Mouse (Mus musculus): Measurements from ENCODE around the gene Arhgap9. TPM values are rescaled to one million over a fixed set of nuclear protein-coding genes. Genes with fewer than 3 reads are reported as not detected.

The Arhgap9 gene
- polyA plus RNA-seq, 1 experiment = 105 TPM

DNA sequence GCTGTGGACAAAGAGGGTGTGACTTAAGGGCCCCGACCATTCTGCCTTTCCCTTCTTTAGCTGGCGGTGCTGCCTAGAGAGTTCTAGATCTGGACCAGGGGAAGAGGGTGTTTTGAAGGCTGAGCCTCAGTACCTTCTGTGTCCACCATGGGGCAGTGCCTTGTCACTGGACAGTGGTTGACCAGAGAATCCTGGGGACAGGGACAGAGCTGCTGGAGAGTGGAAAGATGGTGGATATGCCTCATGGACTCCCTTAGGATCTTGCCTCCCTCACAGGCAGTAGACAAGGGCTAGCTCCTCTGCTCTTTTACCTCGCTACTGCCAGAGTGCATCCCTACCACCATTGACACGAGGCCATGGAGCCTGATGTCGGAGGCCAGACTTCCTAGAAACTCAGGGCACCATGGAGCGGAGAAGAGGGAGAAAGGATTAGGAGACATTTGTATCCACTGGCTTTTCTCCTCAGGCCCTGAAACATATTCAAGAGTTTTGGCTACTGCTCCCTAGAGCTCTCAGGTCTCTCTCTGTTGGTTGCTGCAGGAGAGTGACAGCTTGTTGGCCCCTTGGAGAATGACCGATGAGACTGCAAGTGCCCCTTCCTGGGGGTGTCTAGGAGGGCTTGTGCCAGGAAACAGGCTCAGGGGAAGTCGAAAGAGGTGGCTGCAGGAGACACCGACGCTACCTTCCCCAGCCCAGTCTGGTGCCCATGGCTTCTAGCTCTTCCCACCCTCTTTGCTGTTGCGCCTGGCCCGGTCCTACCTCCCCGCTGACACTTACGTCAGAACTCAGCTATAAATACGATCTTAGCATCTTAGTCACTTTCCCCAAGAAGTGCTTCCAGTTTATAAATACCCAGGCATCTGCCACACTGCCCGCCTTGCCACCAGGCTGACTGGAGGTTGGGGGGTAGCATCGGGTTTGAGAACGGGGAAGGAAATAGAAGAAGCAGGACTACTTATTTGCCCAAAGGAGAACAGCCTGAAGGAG lies 32.4 kb downstream of the Arhgap9 start, which contains the start of gene Inhbe:
Inhbe (minus strand) TSS at position 503 of the 987 bp plus-strand sequence.
- WGBS = 37% methylated on average over 18 of the region's 18 CpGs
- Histone ChIP-seq H3K27ac (ENCODE audit: control insufficient read depth, insufficient read depth, low read length) (no peak within 1 kb of the TSS), H3K27me3 (ENCODE audit: control insufficient read depth, insufficient read depth, low read length) (peaks cover 2% of the 10 kb centered on the region; the same call in 1 of the 2 replicates), H3K36me3 (ENCODE audit: control insufficient read depth, insufficient read depth, low read length) (no peaks in the 10 kb centered on the region), H3K4me3 (ENCODE audit: control insufficient read depth, insufficient read depth, low read length) (no peak within 1 kb of the TSS), H3K4me1 (replicated peaks; ENCODE audit: control insufficient read depth, insufficient read depth, low read length) (peaks cover 10% of the 10 kb centered on the region)
- TF ChIP-seq CTCF (IDR thresholded peaks at IDR 0.05; ENCODE audit: borderline replicate concordance, control insufficient read depth, extremely low read depth, insufficient read depth, low read length, poor library complexity) = no peak
- no peak for TF ChIP-seq POLR2A (IDR thresholded peaks at IDR 0.05; ENCODE audit: control insufficient read depth, extremely low read depth, insufficient read depth, low read length, poor library complexity)
- DNase-seq = no peak

DNA sequence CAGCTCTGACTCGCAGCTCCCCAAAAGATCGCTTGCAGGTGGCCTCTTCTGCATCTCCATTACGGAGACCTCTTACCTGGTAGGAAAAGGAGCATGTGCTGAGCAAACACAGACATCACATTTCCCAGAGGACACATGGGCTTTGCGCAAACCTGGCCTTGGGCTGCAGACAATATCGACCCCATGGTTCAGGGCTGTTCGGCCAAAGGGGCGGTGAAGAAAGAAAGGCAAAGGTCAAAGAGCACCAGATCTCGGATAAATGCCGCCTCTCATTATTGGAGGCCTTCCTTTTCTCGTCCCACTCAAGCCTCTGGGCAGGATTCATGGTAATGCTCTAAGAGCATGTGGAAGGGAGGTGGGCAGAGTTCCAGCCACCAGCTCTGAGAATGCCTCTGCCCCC lies 33.6 kb downstream of the Arhgap9 start:
- WGBS = 95% methylated on average over 10 of the region's 10 CpGs
- Histone ChIP-seq H3K27ac (ENCODE audit: control insufficient read depth, insufficient read depth, low read length) (no peak overlapping the region), H3K4me1 (replicated peaks; ENCODE audit: control insufficient read depth, insufficient read depth, low read length) (peaks cover 9% of the 10 kb centered on the region), H3K27me3 (ENCODE audit: control insufficient read depth, insufficient read depth, low read length) (peaks cover 2% of the 10 kb centered on the region; the same call in 1 of the 2 replicates), H3K36me3 (ENCODE audit: control insufficient read depth, insufficient read depth, low read length) (no peaks in the 10 kb centered on the region), H3K4me3 (ENCODE audit: control insufficient read depth, insufficient read depth, low read length) (no peak overlapping the region)
- no peak for DNase-seq
- TF ChIP-seq CTCF (IDR thresholded peaks at IDR 0.05; ENCODE audit: borderline replicate concordance, control insufficient read depth, extremely low read depth, insufficient read depth, low read length, poor library complexity) (no peak), POLR2A (IDR thresholded peaks at IDR 0.05; ENCODE audit: control insufficient read depth, extremely low read depth, insufficient read depth, low read length, poor library complexity) (no peak)

DNA sequence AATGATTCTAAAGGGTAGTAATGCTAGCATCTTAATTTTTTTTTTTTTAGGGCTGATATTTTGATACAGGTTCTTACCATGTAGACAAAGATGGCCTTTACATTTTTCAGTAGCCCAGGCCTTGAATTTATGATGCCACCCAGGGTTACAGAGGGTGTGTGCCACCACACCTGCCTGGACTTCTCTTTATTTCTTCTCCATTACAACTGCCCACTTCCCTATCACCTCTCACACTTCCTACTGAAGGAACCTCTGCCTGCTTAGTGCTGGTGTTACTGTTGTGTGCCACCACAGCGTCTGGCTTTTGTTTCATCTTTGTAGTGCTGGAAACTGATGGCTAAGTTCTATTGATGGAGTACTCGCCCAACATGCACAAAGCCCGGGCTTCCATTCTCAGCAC lies 39.0 kb downstream of the Arhgap9 start:
- no peaks in the 10 kb centered on the region for H3K36me3 ChIP-seq (ENCODE audit: control insufficient read depth, insufficient read depth, low read length)
- H3K4me1 ChIP-seq (replicated peaks; ENCODE audit: control insufficient read depth, insufficient read depth, low read length) = no peaks in the 10 kb centered on the region
- DNase-seq = no peak
- H3K4me3 ChIP-seq (ENCODE audit: control insufficient read depth, insufficient read depth, low read length) = no peak overlapping the region
- TF ChIP-seq CTCF (IDR thresholded peaks at IDR 0.05; ENCODE audit: borderline replicate concordance, control insufficient read depth, extremely low read depth, insufficient read depth, low read length, poor library complexity) (no peak), POLR2A (IDR thresholded peaks at IDR 0.05; ENCODE audit: control insufficient read depth, extremely low read depth, insufficient read depth, low read length, poor library complexity) (no peak)
- 65% methylated on average over 3 of the region's 3 CpGs for WGBS
- H3K27ac ChIP-seq (ENCODE audit: control insufficient read depth, insufficient read depth, low read length) = no peak overlapping the region
- H3K27me3 ChIP-seq (ENCODE audit: control insufficient read depth, insufficient read depth, low read length) = no peaks in the 10 kb centered on the region

DNA sequence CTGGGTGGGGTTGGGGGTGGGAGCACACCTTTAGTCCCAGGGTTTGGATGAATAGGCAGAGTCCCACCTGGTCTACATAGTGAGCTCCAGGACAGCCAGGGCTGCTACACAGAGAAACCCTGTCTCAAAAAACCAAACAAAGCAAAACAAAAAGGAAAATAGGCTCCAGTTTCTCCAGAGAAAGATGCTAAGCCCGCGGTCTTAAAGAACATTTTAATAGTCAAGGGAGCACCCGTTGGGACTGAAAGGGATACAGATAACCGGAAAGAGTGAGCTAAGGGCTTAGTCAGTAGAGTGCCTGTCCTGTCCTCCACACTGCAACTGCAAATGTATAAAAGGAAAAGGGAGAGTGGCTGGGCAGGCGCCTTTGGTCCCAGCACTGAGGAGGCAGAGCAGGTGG lies 45.4 kb downstream of the Arhgap9 start:
- no peaks in the 10 kb centered on the region for H3K4me1 ChIP-seq (replicated peaks; ENCODE audit: control insufficient read depth, insufficient read depth, low read length)
- TF ChIP-seq CTCF (IDR thresholded peaks at IDR 0.05; ENCODE audit: borderline replicate concordance, control insufficient read depth, extremely low read depth, insufficient read depth, low read length, poor library complexity) (no peak), POLR2A (IDR thresholded peaks at IDR 0.05; ENCODE audit: control insufficient read depth, extremely low read depth, insufficient read depth, low read length, poor library complexity) (no peak)
- DNase-seq = no peak
- H3K36me3 ChIP-seq (ENCODE audit: control insufficient read depth, insufficient read depth, low read length) = no peaks in the 10 kb centered on the region
- H3K27ac ChIP-seq (ENCODE audit: control insufficient read depth, insufficient read depth, low read length) = no peak overlapping the region
- WGBS = 97% methylated on average over 5 of the region's 5 CpGs
- no peak overlapping the region for H3K4me3 ChIP-seq (ENCODE audit: control insufficient read depth, insufficient read depth, low read length)
- H3K27me3 ChIP-seq (ENCODE audit: control insufficient read depth, insufficient read depth, low read length) = no peaks in the 10 kb centered on the region

- H3K27me3 ChIP-seq (ENCODE audit: control insufficient read depth, insufficient read depth, low read length) = no peaks in the 10 kb centered on the region
- no peak for TF ChIP-seq CTCF (IDR thresholded peaks at IDR 0.05; ENCODE audit: borderline replicate concordance, control insufficient read depth, extremely low read depth, insufficient read depth, low read length, poor library complexity)
- TF ChIP-seq POLR2A (IDR thresholded peaks at IDR 0.05; ENCODE audit: control insufficient read depth, extremely low read depth, insufficient read depth, low read length, poor library complexity) = no peak
- DNase-seq = no peak
- H3K4me3 ChIP-seq (ENCODE audit: control insufficient read depth, insufficient read depth, low read length) = no peak overlapping the region
- H3K36me3 ChIP-seq (ENCODE audit: control insufficient read depth, insufficient read depth, low read length) = no peaks in the 10 kb centered on the region
- WGBS = 98% methylated on average over 2 of the region's 2 CpGs
- H3K4me1 ChIP-seq (replicated peaks; ENCODE audit: control insufficient read depth, insufficient read depth, low read length) = no peaks in the 10 kb centered on the region
- H3K27ac ChIP-seq (ENCODE audit: control insufficient read depth, insufficient read depth, low read length) = no peak overlapping the region
These were observed 46.5 kb downstream of the Arhgap9 start for GRCm38 (mm10) chr10:127368273-127368672.

GRCm38 (mm10) chr10:127369834-127370820 lies 48.4 kb downstream of the Arhgap9 start, which contains the start of gene Inhbc:
Gene Inhbc (minus strand): TSS chr10:127370431.
- no peak for TF ChIP-seq POLR2A (IDR thresholded peaks at IDR 0.05; ENCODE audit: control insufficient read depth, extremely low read depth, insufficient read depth, low read length, poor library complexity)
- no peak for TF ChIP-seq CTCF (IDR thresholded peaks at IDR 0.05; ENCODE audit: borderline replicate concordance, control insufficient read depth, extremely low read depth, insufficient read depth, low read length, poor library complexity)

More at GRCm38 (mm10) chr10:127369834-127370820, 48.4 kb downstream of the Arhgap9 start, which contains the start of gene Inhbc:
- no peak for DNase-seq
- H3K36me3 ChIP-seq (ENCODE audit: control insufficient read depth, insufficient read depth, low read length) = no peaks in the 10 kb centered on the region
- H3K27ac ChIP-seq (ENCODE audit: control insufficient read depth, insufficient read depth, low read length) = no peak within 1 kb of the TSS
- no peaks in the 10 kb centered on the region for H3K27me3 ChIP-seq (ENCODE audit: control insufficient read depth, insufficient read depth, low read length)
- no peaks in the 10 kb centered on the region for H3K4me1 ChIP-seq (replicated peaks; ENCODE audit: control insufficient read depth, insufficient read depth, low read length)
- WGBS = 96% methylated on average over 22 of the region's 22 CpGs
- H3K4me3 ChIP-seq (ENCODE audit: control insufficient read depth, insufficient read depth, low read length) = no peak within 1 kb of the TSS
